Mouse (Mus musculus): ENCODE data around the gene Cdc14b. TPM values are rescaled to one million over a fixed set of nuclear protein-coding genes. Genes with fewer than 3 reads are reported as not detected.

Gene Cdc14b
- polyA plus RNA-seq, 1 experiment = 0.13 TPM

DNA sequence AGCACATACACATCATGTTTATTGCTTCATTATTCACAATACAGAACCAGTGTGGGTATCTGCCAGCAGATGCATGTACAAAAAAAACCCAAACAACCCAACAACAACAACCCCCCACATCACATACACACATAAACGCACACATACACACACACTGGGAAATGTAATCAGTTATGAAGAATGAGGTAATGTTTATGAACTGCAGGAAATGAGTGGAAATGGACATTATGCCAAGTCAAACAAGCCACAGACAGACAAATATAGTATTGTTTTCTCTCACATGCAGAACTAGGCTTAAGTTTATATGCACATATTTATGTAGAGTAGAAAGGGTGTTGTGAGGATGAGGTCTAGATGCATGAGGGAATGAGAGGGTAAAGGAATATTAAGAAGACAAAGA, 36.2 kb upstream of the Cdc14b start:
- peaks cover 20% of the 10 kb centered on the region for H3K36me3 ChIP-seq (replicated peaks; ENCODE audit: low read length)
- no peaks in the 10 kb centered on the region for H3K9me3 ChIP-seq
- H3K27me3 ChIP-seq (replicated peaks) = no peaks in the 10 kb centered on the region
- no peak for TF ChIP-seq FLI1 (IDR thresholded peaks at IDR 0.05; ENCODE audit: low read length)
- TF ChIP-seq GATA1 (IDR thresholded peaks at IDR 0.05; ENCODE audit: borderline replicate concordance, low read length) = no peak
- peak overlapping the region; percentile 95 for H3K4me3 ChIP-seq (replicated peaks)
- H3K4me1 ChIP-seq = peaks cover 50% of the 10 kb centered on the region

DNA sequence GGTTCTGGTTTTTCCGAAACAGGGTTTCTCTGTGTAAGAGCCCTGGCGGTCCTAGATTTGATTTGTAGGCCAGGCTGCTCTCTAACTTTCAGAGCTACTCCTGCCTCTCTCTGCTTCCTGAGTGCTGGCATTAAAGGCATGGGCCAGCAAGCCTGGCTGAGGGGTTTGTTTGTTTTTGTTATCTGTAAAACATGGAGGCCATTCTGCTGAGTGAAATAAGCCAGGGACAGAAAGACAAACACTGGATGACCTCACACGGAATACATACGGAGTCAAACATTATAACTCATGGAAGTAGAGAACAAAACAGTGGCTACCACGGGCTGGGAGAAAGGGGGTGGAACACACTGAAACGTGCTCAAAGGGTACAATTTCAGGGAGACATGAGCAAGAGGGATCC, 35.5 kb upstream of the Cdc14b start:
- peaks cover 22% of the 10 kb centered on the region for H3K36me3 ChIP-seq (replicated peaks; ENCODE audit: low read length)
- H3K27me3 ChIP-seq (replicated peaks) = no peaks in the 10 kb centered on the region
- peak overlapping the region; percentile 62 for H3K4me3 ChIP-seq (replicated peaks)
- TF ChIP-seq GATA1 (IDR thresholded peaks at IDR 0.05; ENCODE audit: borderline replicate concordance, low read length) (no peak), FLI1 (IDR thresholded peaks at IDR 0.05; ENCODE audit: low read length) (no peak)
- no peaks in the 10 kb centered on the region for H3K9me3 ChIP-seq
- peaks cover 47% of the 10 kb centered on the region for H3K4me1 ChIP-seq

DNA sequence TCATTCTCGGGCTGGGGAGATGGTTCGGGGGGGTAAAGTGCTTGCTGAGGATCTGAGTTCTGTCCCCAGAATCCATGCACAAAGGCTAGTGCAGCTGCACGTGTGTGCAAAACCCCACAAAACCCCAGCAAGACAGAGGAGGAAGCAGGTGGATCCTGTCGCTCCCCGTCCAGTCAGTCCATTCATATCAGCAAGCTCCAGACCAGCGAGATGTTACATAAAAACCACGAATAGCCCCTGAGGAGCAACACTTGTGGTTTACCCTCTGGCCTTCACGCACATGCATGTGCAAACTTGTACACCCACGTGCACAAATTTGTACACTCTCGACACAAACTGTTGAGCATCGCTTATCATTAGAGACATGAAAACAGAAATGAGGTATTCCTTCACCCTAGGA, 34.8 kb upstream of the Cdc14b start:
- TF ChIP-seq GATA1 (IDR thresholded peaks at IDR 0.05; ENCODE audit: borderline replicate concordance, low read length) = no peak
- no peak for TF ChIP-seq FLI1 (IDR thresholded peaks at IDR 0.05; ENCODE audit: low read length)
- H3K27me3 ChIP-seq (replicated peaks) = no peaks in the 10 kb centered on the region
- peaks cover 28% of the 10 kb centered on the region for H3K36me3 ChIP-seq (replicated peaks; ENCODE audit: low read length)
- peak overlapping the region; percentile 82 for H3K4me3 ChIP-seq (replicated peaks)
- peaks cover 43% of the 10 kb centered on the region for H3K4me1 ChIP-seq
- H3K9me3 ChIP-seq = no peaks in the 10 kb centered on the region

DNA sequence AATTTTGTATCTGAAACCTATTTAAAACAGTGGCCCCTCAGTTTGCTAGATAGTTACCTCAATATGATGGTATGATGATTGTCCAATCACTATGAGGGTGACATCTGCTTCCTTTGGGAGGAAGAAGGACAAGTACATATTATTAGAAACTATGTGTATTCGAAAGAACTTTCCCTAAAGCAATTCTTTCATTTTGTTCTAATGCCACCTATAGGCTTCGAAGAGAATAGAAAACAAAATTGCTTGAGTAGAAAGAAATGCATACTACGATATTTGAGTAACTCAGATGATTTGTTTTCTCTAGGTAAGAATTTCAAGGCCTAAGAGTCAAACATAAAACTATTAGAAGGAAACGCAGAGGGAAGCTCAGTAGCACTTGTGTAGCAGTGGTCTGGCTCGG, 33.9 kb upstream of the Cdc14b start:
- TF ChIP-seq GATA1 (IDR thresholded peaks at IDR 0.05; ENCODE audit: borderline replicate concordance, low read length) = no peak
- TF ChIP-seq FLI1 (IDR thresholded peaks at IDR 0.05; ENCODE audit: low read length) = no peak
- H3K27me3 ChIP-seq (replicated peaks) = no peaks in the 10 kb centered on the region
- H3K9me3 ChIP-seq = no peaks in the 10 kb centered on the region
- peaks cover 33% of the 10 kb centered on the region for H3K36me3 ChIP-seq (replicated peaks; ENCODE audit: low read length)
- peaks cover 43% of the 10 kb centered on the region for H3K4me1 ChIP-seq
- H3K4me3 ChIP-seq (replicated peaks) = peak overlapping the region; percentile 84

DNA sequence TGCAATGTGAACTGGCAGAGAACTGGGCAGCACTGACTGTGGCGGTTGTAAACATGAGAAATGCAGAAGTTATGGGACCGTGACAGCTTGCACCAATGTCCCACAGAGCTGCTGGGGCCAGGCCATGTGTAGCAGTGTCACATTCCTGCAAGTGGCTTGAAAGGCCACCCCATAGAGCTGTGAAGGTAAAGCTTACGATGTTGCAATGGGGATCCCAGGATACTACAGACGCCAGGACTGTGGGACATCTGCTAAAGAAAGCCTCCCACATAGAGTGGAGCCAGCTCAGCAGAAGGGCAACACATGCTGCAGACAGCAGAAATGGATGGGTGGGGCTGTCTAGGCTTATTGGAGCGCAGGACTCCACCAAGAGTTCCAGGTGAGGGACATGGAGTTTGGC, 32.4 kb upstream of the Cdc14b start:
- TF ChIP-seq GATA1 (IDR thresholded peaks at IDR 0.05; ENCODE audit: borderline replicate concordance, low read length) = no peak
- no peak for TF ChIP-seq FLI1 (IDR thresholded peaks at IDR 0.05; ENCODE audit: low read length)
- Histone ChIP-seq H3K4me1 (peaks cover 38% of the 10 kb centered on the region), H3K36me3 (replicated peaks; ENCODE audit: low read length) (peaks cover 37% of the 10 kb centered on the region), H3K27me3 (replicated peaks) (no peaks in the 10 kb centered on the region), H3K9me3 (no peaks in the 10 kb centered on the region), H3K4me3 (replicated peaks) (no peak overlapping the region)

DNA sequence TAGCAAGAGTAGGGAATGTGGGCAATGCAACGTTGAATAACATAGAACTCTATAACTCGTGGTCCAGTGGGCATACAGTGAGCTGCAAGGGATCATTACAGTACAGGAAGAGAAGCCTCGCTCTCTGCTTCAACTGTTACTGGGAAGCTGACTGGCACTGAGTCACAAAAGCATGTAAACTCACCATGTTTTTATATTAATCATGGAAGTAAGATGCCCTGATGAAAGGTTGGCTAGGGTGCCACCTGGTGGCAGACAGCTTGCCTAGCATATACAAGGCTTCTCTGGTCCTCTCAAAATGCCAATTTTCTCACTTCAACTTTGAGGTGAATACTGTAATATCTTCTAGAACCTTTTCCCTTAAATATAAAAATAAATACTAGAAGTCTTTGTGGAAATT, 31.0 kb upstream of the Cdc14b start:
- H3K9me3 ChIP-seq = no peaks in the 10 kb centered on the region
- H3K27me3 ChIP-seq (replicated peaks) = no peaks in the 10 kb centered on the region
- H3K4me3 ChIP-seq (replicated peaks) = no peak overlapping the region
- peaks cover 36% of the 10 kb centered on the region for H3K4me1 ChIP-seq
- peaks cover 37% of the 10 kb centered on the region for H3K36me3 ChIP-seq (replicated peaks; ENCODE audit: low read length)
- TF ChIP-seq FLI1 (IDR thresholded peaks at IDR 0.05; ENCODE audit: low read length) (no peak), GATA1 (IDR thresholded peaks at IDR 0.05; ENCODE audit: borderline replicate concordance, low read length) (no peak)

DNA sequence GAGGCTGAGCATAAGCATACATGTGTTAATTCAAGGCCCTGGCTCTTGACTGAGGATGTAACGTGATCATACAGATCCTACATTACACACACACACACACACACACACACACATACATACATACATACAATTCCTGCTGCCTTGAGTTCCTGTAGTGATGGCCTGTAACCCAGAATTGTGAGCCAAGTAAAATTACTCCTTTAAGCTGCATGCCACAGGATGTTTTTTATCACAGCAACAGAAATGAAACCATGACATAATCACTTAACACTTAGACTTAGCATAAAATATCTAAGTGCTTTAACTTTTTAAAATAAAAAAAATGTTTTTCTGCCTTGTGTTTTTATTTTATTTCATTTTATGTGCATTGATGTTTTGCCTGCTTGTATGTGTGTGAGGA, 24.0 kb upstream of the Cdc14b start:
- H3K36me3 ChIP-seq (replicated peaks; ENCODE audit: low read length) = peaks cover 28% of the 10 kb centered on the region
- TF ChIP-seq GATA1 (IDR thresholded peaks at IDR 0.05; ENCODE audit: borderline replicate concordance, low read length) (no peak), FLI1 (IDR thresholded peaks at IDR 0.05; ENCODE audit: low read length) (no peak)
- H3K27me3 ChIP-seq (replicated peaks) = no peaks in the 10 kb centered on the region
- no peak overlapping the region for H3K4me3 ChIP-seq (replicated peaks)
- no peaks in the 10 kb centered on the region for H3K9me3 ChIP-seq
- no peaks in the 10 kb centered on the region for H3K4me1 ChIP-seq

DNA sequence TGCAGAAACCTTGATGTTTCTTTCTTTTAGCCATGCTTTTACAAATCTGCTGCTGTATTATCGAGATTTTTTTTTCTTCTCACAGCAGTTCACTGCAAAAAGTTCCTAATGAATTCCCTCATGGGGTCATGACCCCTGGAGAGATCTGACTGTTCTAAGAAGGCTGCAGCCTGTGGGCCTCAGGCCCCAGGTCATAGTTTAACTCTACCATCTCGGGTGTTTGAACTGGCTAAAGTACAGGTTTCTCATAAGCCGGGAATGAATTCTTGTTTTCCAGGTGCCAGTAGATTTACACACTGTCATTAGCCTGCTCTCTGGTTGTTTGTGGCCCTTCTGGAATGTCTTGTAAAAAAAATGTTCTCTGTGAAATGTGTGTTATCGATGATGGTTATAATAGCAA, 11.7 kb upstream of the Cdc14b start:
- H3K9me3 ChIP-seq = peaks cover 8% of the 10 kb centered on the region
- no peak for TF ChIP-seq GATA1 (IDR thresholded peaks at IDR 0.05; ENCODE audit: borderline replicate concordance, low read length)
- no peak for TF ChIP-seq FLI1 (IDR thresholded peaks at IDR 0.05; ENCODE audit: low read length)
- no peaks in the 10 kb centered on the region for H3K36me3 ChIP-seq (replicated peaks; ENCODE audit: low read length)
- no peaks in the 10 kb centered on the region for H3K27me3 ChIP-seq (replicated peaks)
- H3K4me1 ChIP-seq = no peaks in the 10 kb centered on the region
- H3K4me3 ChIP-seq (replicated peaks) = no peak overlapping the region

DNA sequence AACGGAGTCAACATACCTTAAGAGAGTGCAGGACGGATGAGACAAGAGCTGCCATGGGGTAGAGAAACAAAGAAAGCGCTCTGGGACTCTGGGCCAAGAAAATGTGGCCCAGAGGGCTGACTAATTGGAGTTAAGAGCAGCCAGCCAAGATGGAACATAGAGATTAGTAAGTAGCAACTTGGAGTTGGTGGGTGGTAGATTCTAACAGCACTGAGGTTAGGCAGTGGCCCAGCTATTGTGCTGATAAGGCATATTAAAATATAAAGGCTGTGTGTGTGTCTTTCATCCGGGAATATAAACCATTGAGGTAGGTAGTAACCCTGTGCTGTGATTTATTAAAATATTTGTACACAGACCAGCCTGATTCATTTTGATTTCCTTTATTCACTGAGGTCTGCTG, 11.2 kb upstream of the Cdc14b start:
- TF ChIP-seq FLI1 (IDR thresholded peaks at IDR 0.05; ENCODE audit: low read length) = no peak
- TF ChIP-seq GATA1 (IDR thresholded peaks at IDR 0.05; ENCODE audit: borderline replicate concordance, low read length) = no peak
- Histone ChIP-seq H3K4me3 (replicated peaks) (no peak overlapping the region), H3K27me3 (replicated peaks) (no peaks in the 10 kb centered on the region), H3K9me3 (peaks cover 8% of the 10 kb centered on the region), H3K4me1 (no peaks in the 10 kb centered on the region), H3K36me3 (replicated peaks; ENCODE audit: low read length) (no peaks in the 10 kb centered on the region)

DNA sequence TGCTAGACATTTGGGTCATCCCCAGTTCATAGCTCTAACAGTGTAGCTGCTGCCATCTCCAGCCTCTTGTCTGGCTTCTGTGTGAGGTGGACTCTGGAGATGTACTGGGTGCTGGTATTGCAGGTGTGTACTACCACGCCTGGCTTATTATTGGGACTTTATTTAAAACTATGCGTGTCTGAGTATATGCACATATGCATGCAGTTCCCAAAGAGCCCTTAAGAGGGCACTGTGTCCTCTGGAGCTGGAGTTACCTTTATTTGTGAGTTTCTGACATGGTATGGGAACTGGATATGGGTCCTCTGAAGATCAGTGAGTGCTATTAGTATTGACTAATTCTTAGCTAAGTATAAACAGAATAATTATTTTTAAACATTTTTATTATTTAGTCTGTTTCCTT, 9.6 kb upstream of the Cdc14b start:
- no peak for TF ChIP-seq GATA1 (IDR thresholded peaks at IDR 0.05; ENCODE audit: borderline replicate concordance, low read length)

DNA sequence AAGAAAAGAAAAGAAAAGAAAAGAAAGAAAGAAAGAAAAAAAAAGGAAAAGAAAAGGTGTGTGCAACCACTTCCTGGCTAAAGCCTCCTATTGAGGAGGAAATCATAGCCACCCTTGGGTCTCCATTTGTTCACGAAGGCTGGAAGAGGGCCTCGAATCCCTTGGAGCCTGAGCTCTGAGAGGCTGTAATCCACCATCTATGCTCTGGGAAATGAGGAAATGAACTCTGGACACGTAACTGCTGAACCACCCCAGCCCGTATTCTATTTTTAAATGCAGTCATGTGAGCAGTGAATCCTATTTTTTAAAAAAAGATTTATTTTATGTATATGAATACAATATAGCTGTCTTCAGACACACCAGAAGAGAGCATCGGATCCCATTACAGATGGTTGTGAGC, 5.8 kb upstream of the Cdc14b start:
- H3K36me3 ChIP-seq (replicated peaks; ENCODE audit: low read length) = no peaks in the 10 kb centered on the region
- H3K9me3 ChIP-seq = peaks cover 8% of the 10 kb centered on the region
- TF ChIP-seq GATA1 (IDR thresholded peaks at IDR 0.05; ENCODE audit: borderline replicate concordance, low read length) (no peak), FLI1 (IDR thresholded peaks at IDR 0.05; ENCODE audit: low read length) (no peak)
- no peaks in the 10 kb centered on the region for H3K4me1 ChIP-seq
- H3K27me3 ChIP-seq (replicated peaks) = peaks cover 18% of the 10 kb centered on the region
- no peak overlapping the region for H3K4me3 ChIP-seq (replicated peaks)

More for the DNA sequence above, 9.6 kb upstream of the Cdc14b start:
- peaks cover 8% of the 10 kb centered on the region for H3K9me3 ChIP-seq
- no peaks in the 10 kb centered on the region for H3K36me3 ChIP-seq (replicated peaks; ENCODE audit: low read length)
- H3K27me3 ChIP-seq (replicated peaks) = peaks cover 2% of the 10 kb centered on the region
- H3K4me3 ChIP-seq (replicated peaks) = no peak overlapping the region
- no peaks in the 10 kb centered on the region for H3K4me1 ChIP-seq
